Mouse (Mus musculus) heart, embryonic 16.5 days (tissue): ENCODE measurements at regions not wholly inside any gene's neighbourhood (a gene's known extent, or its start where the extent isn't known, plus 50 kb on each side); places are given as distances from the start of the nearest gene placed in this dataset.

Experiments used
- ATAC-seq: fragments of 200-750 bp; cut with Nextera tagmentation; replicated peaks from 2 replicates; pipeline ENCODE4 v1.8.0; 2017; ENCODE audit warnings: moderate number of reproducible peaks; ENCODE audit not compliant: insufficient read depth, low FRiP score; ENCODE audit errors: extremely low read depth
- H3K27ac ChIP-seq: fragments of 300-500 bp; sonication (generic); 2 replicates; pipeline ENCODE4 v1.5.1; 2014; ENCODE audit warnings: mild to moderate bottlenecking, low read length, control low read depth, moderate library complexity
- H3K27me3 ChIP-seq: fragments of 300-500 bp; sonication (generic); 2 replicates; pipeline ENCODE4 v1.6.1; 2014; ENCODE audit warnings: low read length, mixed read lengths; ENCODE audit not compliant: control insufficient read depth, insufficient read depth
- H3K36me3 ChIP-seq: fragments of 300-500 bp; sonication (generic); 2 replicates; pipeline ENCODE4 v1.6.1; 2014; ENCODE audit not compliant: control insufficient read depth, insufficient read depth
- H3K4me1 ChIP-seq: fragments of 300-500 bp; sonication (generic); 2 replicates; pipeline ENCODE4 v1.6.1; 2014; ENCODE audit warnings: low read length, mixed read lengths; ENCODE audit not compliant: control insufficient read depth, insufficient read depth
- H3K4me2 ChIP-seq: fragments of 300-500 bp; sonication (generic); 2 replicates; pipeline ENCODE4 v1.6.1; 2014; ENCODE audit warnings: low read depth, mild to moderate bottlenecking, control low read depth, low read length
- H3K4me3 ChIP-seq: fragments of 300-500 bp; sonication (generic); 2 replicates; pipeline ENCODE4 v1.5.1; 2014; ENCODE audit warnings: mild to moderate bottlenecking, control low read depth, low read length
- H3K9ac ChIP-seq: fragments of 300-500 bp; sonication (generic); 2 replicates; pipeline ENCODE4 v1.6.1; 2014; ENCODE audit warnings: low read length, control low read depth
- H3K9me3 ChIP-seq: fragments of 300-500 bp; sonication (generic); replicated peaks from 2 replicates; pipeline ENCODE4 v1.6.1; 2016; ENCODE audit warnings: low read length; ENCODE audit not compliant: control insufficient read depth
- WGBS: fragments of 180-500 bp; shearing (Covaris S2); extraction: QIAGEN DNeasy Blood & Tissue Kit; methylation state at CpG from one replicate; pipeline ENCODE4 v1.1.7; 2014; 5-methylcytosine and 5-hydroxymethylcytosine counted together

DNA sequence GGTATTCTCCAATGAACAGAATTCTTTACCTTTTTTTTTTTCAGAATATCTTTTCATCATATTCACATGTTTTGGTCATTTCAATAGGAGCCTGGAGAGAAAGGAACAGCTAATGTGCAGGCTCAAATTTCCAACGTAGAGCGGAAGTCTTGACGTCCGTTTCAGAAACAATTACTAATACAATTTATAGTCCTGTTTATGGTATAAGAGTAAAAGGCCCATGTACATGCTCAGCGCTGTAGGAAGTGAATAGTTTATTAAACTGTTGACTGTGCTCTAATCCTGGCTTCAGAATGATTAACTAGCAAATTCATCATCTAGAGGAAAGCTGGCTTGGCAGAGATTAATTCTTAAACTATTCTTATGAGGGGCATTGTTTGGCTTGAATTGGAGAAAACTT, 142.1 kb downstream of the Pik3r1 start:
- H3K27me3 ChIP-seq: no peaks in the 10 kb centered on the region
- WGBS: 79% methylated on average over 5 of the region's 5 CpGs

DNA sequence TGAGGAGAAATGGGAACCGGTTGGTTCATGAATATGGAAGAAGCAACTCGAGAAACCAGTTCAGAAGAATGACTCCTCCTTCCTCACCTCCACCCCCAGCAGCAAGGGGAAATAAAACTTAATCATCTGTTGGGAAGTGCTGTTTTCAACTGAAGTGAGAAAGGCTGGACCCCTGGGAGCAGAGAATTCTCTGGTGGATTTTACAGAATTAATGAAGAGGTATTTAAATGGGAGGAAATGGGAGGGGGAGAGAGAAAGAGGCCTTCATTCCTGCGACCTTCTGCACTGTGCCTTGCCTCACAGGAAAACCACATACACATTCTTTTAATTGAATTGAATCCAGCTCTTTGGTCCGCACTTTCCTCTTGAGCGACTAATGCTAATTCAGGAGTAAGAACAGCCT, 143.8 kb downstream of the Pik3r1 start:
- H3K27me3 ChIP-seq: no peaks in the 10 kb centered on the region
- no peak overlapping the region for H3K9ac ChIP-seq
- no peak for ATAC-seq
- 44% methylated on average over 5 of the region's 5 CpGs for WGBS
- no peak overlapping the region for H3K27ac ChIP-seq
- H3K36me3 ChIP-seq: no peaks in the 10 kb centered on the region
- H3K9me3 ChIP-seq: no peaks in the 10 kb centered on the region
- H3K4me1 ChIP-seq: no peaks in the 10 kb centered on the region
- H3K4me2 ChIP-seq: no peak overlapping the region
- H3K4me3 ChIP-seq: no peak overlapping the region

More for the DNA sequence above, 142.1 kb downstream of the Pik3r1 start:
- no peak overlapping the region for H3K27ac ChIP-seq
- no peak overlapping the region for H3K4me2 ChIP-seq
- no peaks in the 10 kb centered on the region for H3K9me3 ChIP-seq
- no peaks in the 10 kb centered on the region for H3K36me3 ChIP-seq
- no peak for ATAC-seq
- H3K4me1 ChIP-seq: no peaks in the 10 kb centered on the region
- no peak overlapping the region for H3K4me3 ChIP-seq
- no peak overlapping the region for H3K9ac ChIP-seq

DNA sequence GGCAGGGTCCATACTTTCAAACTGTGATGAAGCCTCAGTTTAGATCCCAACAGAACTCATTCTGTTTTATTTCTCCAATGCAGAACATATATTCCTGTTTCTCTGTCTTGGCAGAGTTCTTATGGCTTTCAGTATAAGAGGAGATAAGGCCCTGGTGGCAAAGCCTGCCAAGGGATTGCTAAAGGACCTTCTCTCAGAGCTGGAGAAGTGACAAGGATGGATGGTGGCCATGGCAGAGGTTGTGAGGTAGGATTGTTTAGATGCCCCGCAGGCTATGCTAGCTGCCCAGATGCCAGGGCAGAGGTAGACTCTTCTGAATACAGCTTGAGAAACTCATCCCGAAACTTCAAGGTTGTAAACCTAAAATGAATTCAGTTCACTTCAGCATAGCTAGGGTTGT, 145.4 kb downstream of the Pik3r1 start:
- Histone ChIP-seq H3K4me2 (no peak overlapping the region), H3K4me1 (no peaks in the 10 kb centered on the region), H3K27ac (no peak overlapping the region), H3K9ac (no peak overlapping the region), H3K36me3 (no peaks in the 10 kb centered on the region), H3K27me3 (no peaks in the 10 kb centered on the region), H3K4me3 (no peak overlapping the region), H3K9me3 (no peaks in the 10 kb centered on the region)
- 90% methylated on average over 2 of the region's 2 CpGs for WGBS
- ATAC-seq: no peak

DNA sequence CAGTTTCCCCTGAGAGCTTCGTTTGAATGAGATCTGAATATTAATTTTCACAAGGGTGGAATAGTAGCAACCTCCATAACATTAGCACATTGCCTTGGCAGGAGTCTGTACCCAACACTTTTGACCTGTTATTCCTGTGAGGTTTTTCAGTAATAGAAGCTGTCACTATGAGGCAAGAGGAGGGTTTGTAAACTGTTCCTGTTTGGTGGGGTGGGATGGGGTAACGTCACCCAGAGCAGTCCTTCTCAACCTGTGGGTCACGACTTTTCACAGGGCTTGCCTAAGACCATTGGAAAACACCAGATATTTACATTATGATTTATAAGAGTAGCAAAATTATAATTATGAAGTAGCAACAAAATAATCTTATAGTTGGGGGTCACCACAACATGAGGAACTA, 147.4 kb downstream of the Pik3r1 start:
- 76% methylated on average over 3 of the region's 3 CpGs for WGBS
- no peak overlapping the region for H3K4me3 ChIP-seq
- no peaks in the 10 kb centered on the region for H3K27me3 ChIP-seq
- H3K4me2 ChIP-seq: no peak overlapping the region
- no peak overlapping the region for H3K9ac ChIP-seq
- no peaks in the 10 kb centered on the region for H3K9me3 ChIP-seq
- no peaks in the 10 kb centered on the region for H3K36me3 ChIP-seq
- no peak overlapping the region for H3K27ac ChIP-seq
- ATAC-seq: no peak
- no peaks in the 10 kb centered on the region for H3K4me1 ChIP-seq

DNA sequence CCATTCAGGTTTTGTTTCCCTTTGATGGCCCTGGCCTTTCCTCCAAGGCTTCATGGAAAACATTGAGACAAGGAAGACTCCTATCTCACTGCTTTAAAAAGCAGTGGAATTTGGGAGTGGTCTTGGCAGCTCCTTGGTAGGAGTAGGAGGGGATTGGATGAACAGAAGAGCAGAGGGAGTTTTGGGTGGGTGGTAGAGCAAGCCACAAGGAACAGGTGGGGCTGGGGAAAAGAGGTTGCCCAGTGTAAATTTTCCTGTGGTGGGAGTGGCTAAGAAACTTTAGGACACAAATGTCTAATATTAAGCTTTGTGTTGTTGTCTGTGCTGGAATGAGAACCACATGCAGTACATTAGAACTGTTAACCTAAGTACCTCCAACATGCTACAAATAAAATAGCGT, 148.9 kb downstream of the Pik3r1 start:
- Histone ChIP-seq H3K4me2 (no peak overlapping the region), H3K27me3 (no peaks in the 10 kb centered on the region), H3K27ac (no peak overlapping the region), H3K4me1 (no peaks in the 10 kb centered on the region), H3K36me3 (no peaks in the 10 kb centered on the region), H3K9me3 (no peaks in the 10 kb centered on the region), H3K4me3 (no peak overlapping the region), H3K9ac (no peak overlapping the region)
- no peak for ATAC-seq
- 89% methylated on average over 1 of the region's 1 CpGs for whole genome bisulfite sequencing

DNA sequence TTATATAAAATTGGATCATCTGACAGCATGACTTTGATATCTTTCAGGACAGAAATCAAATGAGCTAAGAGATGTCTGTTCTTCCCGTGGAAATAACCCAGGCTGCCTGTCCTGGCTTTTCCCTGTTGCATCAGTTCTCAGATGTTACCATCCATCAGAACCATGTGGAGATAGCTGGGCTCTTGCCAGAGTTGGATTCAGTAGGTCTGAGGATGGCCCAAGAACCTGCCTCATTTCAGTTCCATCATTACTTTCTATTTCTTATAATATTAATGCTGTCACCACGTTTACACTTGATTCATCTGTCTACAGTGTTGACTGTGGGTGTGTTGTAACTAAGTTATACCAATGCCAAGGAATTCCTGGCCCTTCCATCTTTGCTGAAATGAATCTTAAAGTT, 155.2 kb downstream of the Pik3r1 start:
- Histone ChIP-seq H3K4me1 (no peaks in the 10 kb centered on the region), H3K27ac (no peak overlapping the region), H3K4me3 (no peak overlapping the region), H3K36me3 (no peaks in the 10 kb centered on the region), H3K27me3 (no peaks in the 10 kb centered on the region), H3K4me2 (no peak overlapping the region), H3K9me3 (no peaks in the 10 kb centered on the region), H3K9ac (no peak overlapping the region)
- WGBS: 63% methylated on average over 2 of the region's 2 CpGs
- no peak for ATAC-seq

DNA sequence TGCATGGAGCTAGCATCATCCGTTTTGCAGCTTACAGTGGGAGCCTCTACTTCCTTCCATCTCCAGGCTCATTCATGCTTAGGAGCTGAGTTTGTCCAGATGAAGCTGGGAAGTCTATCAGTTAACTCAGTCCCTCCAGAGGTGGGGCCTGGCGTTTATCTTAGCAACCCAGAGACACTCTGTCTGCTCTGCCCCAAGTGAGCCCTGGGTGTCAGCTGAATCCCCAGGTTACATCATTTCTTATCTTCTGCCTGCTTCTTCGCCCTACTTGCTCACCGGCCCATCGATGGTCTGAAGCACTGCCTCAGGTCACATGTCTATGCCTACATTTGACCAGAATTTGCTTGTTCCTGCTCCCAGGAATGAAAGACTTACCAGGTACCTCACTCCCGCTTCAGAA, 156.3 kb downstream of the Pik3r1 start:
- no peak overlapping the region for H3K9ac ChIP-seq
- H3K4me2 ChIP-seq: no peak overlapping the region
- no peak overlapping the region for H3K4me3 ChIP-seq
- no peaks in the 10 kb centered on the region for H3K36me3 ChIP-seq
- 51% methylated on average over 6 of the region's 6 CpGs for WGBS
- H3K9me3 ChIP-seq: no peaks in the 10 kb centered on the region
- H3K27ac ChIP-seq: no peak overlapping the region
- no peaks in the 10 kb centered on the region for H3K4me1 ChIP-seq
- no peak for ATAC-seq
- no peaks in the 10 kb centered on the region for H3K27me3 ChIP-seq

DNA sequence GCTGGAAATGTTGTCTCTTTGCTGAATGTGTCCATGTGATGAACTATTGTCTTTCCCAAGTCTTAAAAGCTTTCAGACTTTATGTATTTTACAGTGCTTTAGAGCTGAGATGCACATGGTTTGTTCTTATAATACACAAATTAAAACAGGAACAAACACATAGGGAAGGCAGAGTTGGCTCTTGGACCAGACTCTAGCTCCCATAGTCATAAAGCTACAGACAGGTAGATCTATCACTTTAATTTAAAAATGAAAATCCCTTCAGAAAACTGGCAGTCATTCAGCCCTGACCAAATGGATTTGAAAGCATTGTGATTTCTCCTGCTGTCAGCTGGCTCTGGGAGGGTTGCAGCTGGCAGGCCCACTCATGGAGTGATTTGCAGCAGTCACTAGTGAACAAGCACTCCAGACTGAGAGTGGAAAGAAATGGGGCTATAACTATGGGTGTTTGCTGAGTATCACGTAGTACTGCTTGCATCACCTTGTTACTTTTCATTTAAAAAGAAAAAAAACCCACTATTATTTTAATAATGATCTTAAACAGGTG, 161.8 kb downstream of the Pik3r1 start:
- Histone ChIP-seq H3K9me3 (no peaks in the 10 kb centered on the region), H3K27ac (no peak overlapping the region), H3K4me2 (no peak overlapping the region), H3K4me1 (no peaks in the 10 kb centered on the region), H3K4me3 (no peak overlapping the region), H3K9ac (no peak overlapping the region), H3K27me3 (no peaks in the 10 kb centered on the region), H3K36me3 (no peaks in the 10 kb centered on the region)
- 82% methylated on average over 1 of the region's 1 CpGs for WGBS
- no peak for ATAC-seq

DNA sequence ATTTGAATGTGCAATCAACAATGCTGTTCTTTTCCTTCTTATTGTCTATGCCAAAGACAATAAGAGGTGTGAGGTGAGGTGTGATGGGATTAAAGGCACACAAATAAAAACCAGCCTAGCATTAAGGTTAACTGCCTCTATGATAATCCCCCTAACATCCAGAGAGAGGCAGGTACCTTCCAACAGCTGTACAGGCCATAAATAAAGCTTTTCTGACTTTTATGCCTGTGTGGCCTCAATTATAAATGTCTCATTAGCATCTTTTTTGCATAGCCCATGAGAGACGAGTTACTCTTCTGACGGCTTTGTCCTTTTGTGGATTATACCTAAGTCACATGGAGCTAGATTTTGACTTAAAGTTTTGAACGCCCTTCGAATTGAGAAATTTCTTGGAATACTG, 162.3 kb downstream of the Pik3r1 start:
- 88% methylated on average over 4 of the region's 4 CpGs for WGBS
- Histone ChIP-seq H3K27me3 (no peaks in the 10 kb centered on the region), H3K36me3 (no peaks in the 10 kb centered on the region), H3K9ac (no peak overlapping the region), H3K4me2 (no peak overlapping the region), H3K4me3 (no peak overlapping the region), H3K9me3 (no peaks in the 10 kb centered on the region), H3K27ac (no peak overlapping the region), H3K4me1 (no peaks in the 10 kb centered on the region; the same call in 1 of the 2 replicates)
- no peak for ATAC-seq

DNA sequence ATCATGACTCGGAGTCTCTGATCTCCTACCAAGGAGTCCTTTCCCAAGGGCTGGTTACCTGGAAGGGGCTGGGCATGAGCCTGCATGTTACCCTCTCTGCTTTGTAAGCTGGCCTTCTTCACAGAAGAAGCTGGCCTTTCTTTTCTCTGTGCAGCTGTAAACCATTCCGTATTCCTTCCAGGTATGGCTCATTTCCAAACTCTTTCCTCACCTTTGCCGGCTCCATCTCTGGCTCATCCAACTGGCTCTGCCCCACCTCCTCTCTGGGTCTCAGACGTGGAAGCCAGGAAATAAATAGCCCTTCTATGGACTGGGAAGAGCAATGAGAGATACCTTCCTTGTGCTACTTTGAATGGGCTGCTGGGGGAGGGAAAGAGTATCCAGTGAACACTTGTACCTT, 163.0 kb downstream of the Pik3r1 start:
- H3K4me1 ChIP-seq: peaks cover 2% of the 10 kb centered on the region; the same call in 1 of the 2 replicates
- no peaks in the 10 kb centered on the region for H3K27me3 ChIP-seq
- H3K9me3 ChIP-seq: no peaks in the 10 kb centered on the region
- H3K4me3 ChIP-seq: no peak overlapping the region
- no peak overlapping the region for H3K9ac ChIP-seq
- 67% methylated on average over 4 of the region's 4 CpGs for WGBS
- H3K36me3 ChIP-seq: no peaks in the 10 kb centered on the region
- H3K27ac ChIP-seq: no peak overlapping the region
- no peak overlapping the region for H3K4me2 ChIP-seq
- ATAC-seq: no peak
